Mouse (Mus musculus): ENCODE results near the gene Tyrp1. TPM values are rescaled to one million over a fixed set of nuclear protein-coding genes. Genes with fewer than 3 reads are reported as not detected.

Gene Tyrp1
- polyA plus RNA-seq, 1 experiment from 2014 or later, result not detected

- Histone ChIP-seq H3K36me3 (ENCODE audit: insufficient read depth) (no peaks in the 10 kb centered on the region), H3K4me1 (ENCODE audit: insufficient read depth) (no peaks in the 10 kb centered on the region), H3K4me2 (no peak overlapping the region), H3K4me3 (ENCODE audit: low read depth, low read length) (no peak overlapping the region), H3K27ac (ENCODE audit: low read depth) (no peak overlapping the region), H3K9ac (no peak overlapping the region), H3K27me3 (ENCODE audit: insufficient read depth, low read length) (no peaks in the 10 kb centered on the region), H3K9me3 (ENCODE audit: low read depth, low read length) (no peaks in the 10 kb centered on the region)
- TF ChIP-seq CTCF (IDR thresholded peaks at IDR 0.05; ENCODE audit: low read depth), result no peak
- ATAC-seq (ENCODE audit: insufficient read depth) (no peak), DNase-seq (no peak)
- WGBS, result 59% methylated on average over 3 of the region's 3 CpGs
These were observed 12.1 kb downstream of the Tyrp1 start for GRCm38 (mm10) chr4:80846052-80846451.

DNA sequence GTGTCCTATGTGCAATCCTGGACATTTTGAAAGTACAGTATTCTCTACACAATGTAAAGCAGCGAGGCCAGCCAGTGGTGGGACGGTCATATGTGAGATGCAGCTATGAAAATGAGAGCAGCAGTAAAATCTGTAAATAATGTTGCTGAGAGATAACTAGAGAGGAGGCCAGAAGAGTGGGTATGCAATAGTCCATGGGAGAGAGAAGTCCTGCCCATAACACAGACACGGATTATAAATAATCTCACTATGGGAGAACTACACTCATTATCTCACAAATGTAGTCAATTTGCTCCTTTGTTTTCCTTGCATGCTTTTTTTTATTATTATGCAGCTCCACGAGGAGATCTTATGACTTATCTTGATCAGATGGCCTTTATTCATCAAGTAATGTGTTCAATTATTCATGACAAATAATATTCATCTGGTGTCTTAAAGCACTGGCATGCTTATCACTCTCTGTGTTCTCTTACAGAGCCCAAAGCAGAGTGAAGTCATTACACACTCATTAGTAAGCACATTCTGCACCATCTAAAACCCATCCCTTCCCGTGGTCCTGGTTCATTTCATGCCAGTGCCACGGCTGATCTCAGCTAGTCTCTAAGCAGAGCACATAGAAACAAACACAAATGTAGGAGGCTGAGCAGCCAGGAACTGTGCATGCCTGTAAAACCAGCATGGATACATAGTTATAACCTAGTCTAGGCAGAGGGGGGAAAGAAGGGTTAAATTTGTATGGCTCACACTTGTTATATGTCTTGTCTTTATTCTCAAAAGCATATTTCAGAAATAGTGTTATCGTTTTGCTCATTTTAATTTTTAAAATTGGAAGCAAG, 18.9 kb downstream of the Tyrp1 start:
- no peak for TF ChIP-seq CTCF (IDR thresholded peaks at IDR 0.05; ENCODE audit: low read depth)
- H3K4me2 ChIP-seq, result no peak overlapping the region
- no peaks in the 10 kb centered on the region for H3K4me1 ChIP-seq (ENCODE audit: insufficient read depth)
- no peaks in the 10 kb centered on the region for H3K27me3 ChIP-seq (ENCODE audit: insufficient read depth, low read length)
- H3K9ac ChIP-seq, result no peak overlapping the region
- no peaks in the 10 kb centered on the region for H3K36me3 ChIP-seq (ENCODE audit: insufficient read depth)
- 69% methylated on average over 7 of the region's 7 CpGs for WGBS
- H3K27ac ChIP-seq (ENCODE audit: low read depth), result no peak overlapping the region
- no peak overlapping the region for H3K4me3 ChIP-seq (ENCODE audit: low read depth, low read length)
- H3K9me3 ChIP-seq (ENCODE audit: low read depth, low read length), result no peaks in the 10 kb centered on the region
- no peak for DNase-seq
- no peak for ATAC-seq (ENCODE audit: insufficient read depth)

GRCm38 (mm10) chr4:80855495-80855894, 21.6 kb downstream of the Tyrp1 start:
- Histone ChIP-seq H3K4me3 (ENCODE audit: low read depth, low read length) (no peak overlapping the region), H3K4me1 (ENCODE audit: insufficient read depth) (no peaks in the 10 kb centered on the region), H3K9me3 (ENCODE audit: low read depth, low read length) (no peaks in the 10 kb centered on the region), H3K9ac (no peak overlapping the region), H3K4me2 (no peak overlapping the region), H3K27me3 (ENCODE audit: insufficient read depth, low read length) (no peaks in the 10 kb centered on the region), H3K27ac (ENCODE audit: low read depth) (no peak overlapping the region), H3K36me3 (ENCODE audit: insufficient read depth) (no peaks in the 10 kb centered on the region)
- no peak for TF ChIP-seq CTCF (IDR thresholded peaks at IDR 0.05; ENCODE audit: low read depth)
- ATAC-seq (ENCODE audit: insufficient read depth) (no peak), DNase-seq (no peak)
- 58% methylated on average over 9 of the region's 9 CpGs for WGBS

DNA sequence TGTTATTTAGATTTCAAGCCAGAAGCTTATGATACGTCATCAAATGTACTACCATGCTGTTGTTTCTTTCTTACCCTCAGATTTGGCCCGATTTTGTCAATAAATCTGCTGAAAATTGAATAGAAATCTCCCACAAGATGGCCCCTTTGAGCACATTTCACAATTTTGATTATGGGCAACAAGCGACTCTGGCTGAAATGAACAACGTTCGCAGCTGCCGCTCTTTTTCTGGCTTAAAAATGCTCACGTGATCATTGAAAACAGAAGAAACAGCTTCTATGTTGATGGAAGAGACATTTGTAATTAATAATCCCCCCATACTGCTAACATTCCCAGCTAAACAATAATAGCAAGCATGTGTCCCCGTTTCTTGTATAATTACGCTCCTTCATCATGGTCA, 29.0 kb downstream of the Tyrp1 start:
- Histone ChIP-seq H3K27ac (ENCODE audit: low read depth) (no peak overlapping the region), H3K9me3 (ENCODE audit: low read depth, low read length) (no peaks in the 10 kb centered on the region), H3K36me3 (ENCODE audit: insufficient read depth) (no peaks in the 10 kb centered on the region), H3K4me2 (no peak overlapping the region), H3K9ac (no peak overlapping the region), H3K4me1 (ENCODE audit: insufficient read depth) (no peaks in the 10 kb centered on the region), H3K27me3 (ENCODE audit: insufficient read depth, low read length) (no peaks in the 10 kb centered on the region), H3K4me3 (ENCODE audit: low read depth, low read length) (no peak overlapping the region)
- DNase-seq, result no peak
- no peak for ATAC-seq (ENCODE audit: insufficient read depth)
- TF ChIP-seq CTCF (IDR thresholded peaks at IDR 0.05; ENCODE audit: low read depth), result no peak
- 80% methylated on average over 9 of the region's 9 CpGs for WGBS

DNA sequence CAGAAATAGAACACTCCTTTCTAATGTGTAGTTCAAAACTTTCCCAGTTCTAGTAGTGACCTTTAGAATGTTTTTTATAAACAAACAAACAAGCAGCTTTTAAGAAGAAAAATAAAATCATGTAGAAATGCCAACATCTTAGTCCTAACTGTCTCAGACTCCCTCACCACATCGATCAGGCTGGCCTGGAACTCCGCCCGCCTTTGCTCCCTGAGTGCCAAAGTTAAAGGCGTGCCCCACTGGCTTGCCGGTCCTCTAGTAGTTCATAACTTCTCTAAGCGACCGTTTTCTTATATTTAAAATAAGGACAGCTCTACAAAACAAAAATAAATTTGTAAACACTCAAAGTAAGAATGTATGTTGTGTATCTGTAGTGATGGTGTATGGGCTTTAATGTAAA, 30.0 kb downstream of the Tyrp1 start:
- H3K27ac ChIP-seq (ENCODE audit: low read depth), result no peak overlapping the region
- no peak overlapping the region for H3K9ac ChIP-seq
- no peak overlapping the region for H3K4me2 ChIP-seq
- no peaks in the 10 kb centered on the region for H3K36me3 ChIP-seq (ENCODE audit: insufficient read depth)
- no peaks in the 10 kb centered on the region for H3K4me1 ChIP-seq (ENCODE audit: insufficient read depth)
- DNase-seq (no peak), ATAC-seq (ENCODE audit: insufficient read depth) (no peak)
- no peaks in the 10 kb centered on the region for H3K9me3 ChIP-seq (ENCODE audit: low read depth, low read length)
- TF ChIP-seq CTCF (IDR thresholded peaks at IDR 0.05; ENCODE audit: low read depth), result no peak
- H3K27me3 ChIP-seq (ENCODE audit: insufficient read depth, low read length), result no peaks in the 10 kb centered on the region
- 44% methylated on average over 7 of the region's 7 CpGs for WGBS
- H3K4me3 ChIP-seq (ENCODE audit: low read depth, low read length), result no peak overlapping the region

DNA sequence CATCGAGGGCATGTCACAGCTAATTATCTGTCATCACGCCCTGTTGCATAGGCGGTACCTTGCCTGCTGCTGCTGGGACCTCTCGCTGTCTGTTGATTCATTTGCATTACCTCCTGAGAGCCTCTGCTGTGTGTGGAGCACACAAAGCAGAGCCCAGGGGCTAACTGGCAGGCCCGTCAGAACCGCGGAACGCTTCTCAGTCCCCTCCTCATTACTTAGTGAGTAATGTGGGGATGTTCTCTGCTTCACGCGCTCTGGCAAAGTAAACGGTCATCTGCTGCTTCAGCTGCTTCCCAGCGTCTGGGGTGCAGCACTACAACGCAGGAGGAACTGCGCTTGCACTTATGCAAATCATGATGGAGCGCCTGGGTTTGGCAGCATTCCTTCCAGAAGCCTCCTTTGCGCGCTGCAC, 30.6 kb downstream of the Tyrp1 start:
- H3K4me1 ChIP-seq (ENCODE audit: insufficient read depth), result no peaks in the 10 kb centered on the region
- ATAC-seq (ENCODE audit: insufficient read depth), result peak; percentile 68
- H3K9me3 ChIP-seq (ENCODE audit: low read depth, low read length), result no peaks in the 10 kb centered on the region
- no peaks in the 10 kb centered on the region for H3K36me3 ChIP-seq (ENCODE audit: insufficient read depth)
- DNase-seq, result peak; percentile 72
- H3K4me3 ChIP-seq (ENCODE audit: low read depth, low read length), result peak overlapping the region; percentile 31
- H3K27ac ChIP-seq (ENCODE audit: low read depth), result no peak overlapping the region
- peak overlapping the region; percentile 33 for H3K9ac ChIP-seq
- H3K4me2 ChIP-seq, result peak overlapping the region; percentile 71
- no peak for TF ChIP-seq CTCF (IDR thresholded peaks at IDR 0.05; ENCODE audit: low read depth)
- WGBS, result under 1% methylated on average over 17 of the region's 17 CpGs
- H3K27me3 ChIP-seq (ENCODE audit: insufficient read depth, low read length), result no peaks in the 10 kb centered on the region

DNA sequence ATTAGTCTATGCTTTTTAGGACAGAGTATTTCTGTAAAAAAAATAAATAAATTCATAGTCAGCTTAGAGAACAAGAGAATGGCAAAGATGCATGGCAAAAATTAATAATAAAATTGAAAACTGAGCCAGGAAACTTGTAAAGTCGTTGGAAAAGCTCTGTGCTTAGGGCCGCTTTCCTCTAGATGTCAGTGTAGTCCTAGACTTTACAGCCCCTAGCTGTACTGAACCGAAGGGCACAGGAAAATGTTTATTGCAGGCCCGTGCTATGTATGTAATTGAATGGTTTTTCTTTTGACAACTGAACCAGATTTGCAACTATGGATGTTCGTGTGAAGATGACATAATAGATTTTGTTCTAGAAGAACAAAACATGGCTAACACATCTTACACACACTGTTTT, 32.1 kb downstream of the Tyrp1 start:
- peak; percentile 85 for ATAC-seq (ENCODE audit: insufficient read depth)
- Histone ChIP-seq H3K27me3 (ENCODE audit: insufficient read depth, low read length) (no peaks in the 10 kb centered on the region), H3K4me1 (ENCODE audit: insufficient read depth) (no peaks in the 10 kb centered on the region), H3K9me3 (ENCODE audit: low read depth, low read length) (no peaks in the 10 kb centered on the region), H3K36me3 (ENCODE audit: insufficient read depth) (no peaks in the 10 kb centered on the region), H3K9ac (no peak overlapping the region), H3K4me3 (ENCODE audit: low read depth, low read length) (no peak overlapping the region), H3K27ac (ENCODE audit: low read depth) (no peak overlapping the region), H3K4me2 (no peak overlapping the region)
- peak; percentile 81 for DNase-seq
- TF ChIP-seq CTCF (IDR thresholded peaks at IDR 0.05; ENCODE audit: low read depth), result peak; percentile 79
- WGBS, result 7% methylated on average over 5 of the region's 5 CpGs
